19 mouse cellular contexts compared by ENCODE assay signal in genomic region chr3:126653118-126653517, GRCm38 (mm10).
"Had no signal": no experiment of that assay in that cellular context is flagged by ENCODE, and none has a peak within 500 bp of the region (broad histone marks: within the 10 kb centered on the region; RNA-seq: fewer than 3 reads in every experiment).

No protein-coding gene starts in this region.

- H3K4me3 ChIP-seq: midbrain, embryonic 10.5 days; midbrain, embryonic 12.5 days; myocyte; neural tube, embryonic 13.5 days; neural tube, embryonic 15.5 days; stomach, embryonic 15.5 days had no signal

- H3K4me1 ChIP-seq: midbrain, embryonic 12.5 days; stomach, embryonic 15.5 days had no signal

- H3K9me3 ChIP-seq: midbrain, embryonic 10.5 days; midbrain, embryonic 12.5 days; neural tube, embryonic 13.5 days; neural tube, embryonic 15.5 days; stomach, embryonic 15.5 days had no signal

- H3K27me3 ChIP-seq: midbrain, embryonic 12.5 days; neural tube, embryonic 13.5 days; neural tube, embryonic 15.5 days; stomach, embryonic 15.5 days had no signal

- H3K36me3 ChIP-seq: midbrain, embryonic 10.5 days; midbrain, embryonic 12.5 days; neural tube, embryonic 13.5 days; neural tube, embryonic 15.5 days; stomach, embryonic 15.5 days had no signal

- H3K9ac ChIP-seq: lung, embryonic 14.5 days; midbrain, embryonic 12.5 days; neural tube, embryonic 13.5 days; neural tube, embryonic 15.5 days; stomach, embryonic 15.5 days had no signal

- H3K27ac ChIP-seq: midbrain, embryonic 10.5 days; midbrain, embryonic 12.5 days; neural tube, embryonic 13.5 days; stomach, embryonic 15.5 days; stomach, postnatal 0 days had no signal

- H3K4me2 ChIP-seq: lung, embryonic 14.5 days; midbrain, embryonic 12.5 days; neural tube, embryonic 13.5 days; neural tube, embryonic 15.5 days; stomach, embryonic 15.5 days had no signal

- DNase-seq: lung, adult 18-20 months; lung, embryonic 14.5 days; lung, postnatal 10 days; lung, postnatal 4 days; midbrain, embryonic 14.5 days; retina, postnatal 1 day; right cerebral cortex, adult 18-20 months; right cerebral cortex, postnatal 14 days; thymus, adult 2 months; thymus, postnatal 25 days; thymus, postnatal 4 days had no signal

- ATAC-seq: midbrain, embryonic 16.5 days had no signal
